Mouse (Mus musculus) left cerebral cortex, adult 18-20 months (tissue): ENCODE data around the gene Cald1. TPM values are rescaled to one million over a fixed set of nuclear protein-coding genes. Genes with fewer than 3 reads are reported as not detected.

Experiments used
- DNase-seq, 2 experiments: peaks; one replicate each; pipeline ENCODE4 v3.0.0; 2021 to 2022; ENCODE audit warnings: low spot score in 2 of 2, mixed read lengths in 1 of 2
- total RNA-seq, 2 experiments: library from RNA; stranded (reverse); gene quantifications; 2 replicates each; pipeline ENCODE4 v1.2.3; 2021

Cald1 gene
- total RNA-seq, 2 experiments from 2014 or later: 22.1 to 24.6 TPM

DNA sequence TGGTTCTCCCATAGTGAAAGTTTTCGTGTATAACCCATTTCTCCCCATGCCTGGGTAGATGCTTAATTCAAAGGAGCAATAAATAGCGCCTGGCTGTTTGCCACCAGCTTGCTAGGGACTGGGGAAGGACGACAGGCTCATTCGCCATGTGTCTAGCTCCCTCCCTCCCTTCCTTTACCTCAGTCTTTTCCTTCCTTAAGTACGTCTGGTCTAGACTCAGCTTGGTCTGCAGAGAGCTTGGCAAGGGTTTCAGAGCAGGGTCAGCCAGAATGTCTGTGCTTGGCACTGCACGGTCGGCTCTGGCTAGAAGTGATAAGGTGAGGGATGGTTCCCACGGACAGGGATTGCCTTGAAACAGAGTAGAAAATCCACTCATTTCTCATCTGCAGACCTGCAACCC lies 62.4 kb downstream of the Cald1 start:
- no peak for DNase-seq

DNA sequence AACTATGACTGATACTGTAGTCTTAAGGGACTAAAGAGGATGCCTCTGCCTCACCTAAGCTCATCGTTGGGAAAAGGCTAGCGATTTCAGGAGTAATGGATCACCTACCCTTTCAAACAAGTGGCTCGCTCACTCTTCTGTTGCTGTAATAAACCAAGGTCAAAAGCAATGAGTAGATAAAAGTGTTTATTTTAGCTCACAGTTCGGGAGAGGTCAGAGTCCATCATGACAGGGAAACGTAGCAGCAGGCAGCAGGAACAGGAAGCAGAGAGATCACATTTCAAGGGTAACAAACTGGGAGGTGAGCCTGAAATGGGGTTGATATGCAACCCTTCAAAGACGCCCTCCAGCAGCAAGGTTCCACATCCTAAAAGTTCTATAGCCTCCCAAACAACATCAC lies 64.3 kb downstream of the Cald1 start:
- no peak for DNase-seq

DNA sequence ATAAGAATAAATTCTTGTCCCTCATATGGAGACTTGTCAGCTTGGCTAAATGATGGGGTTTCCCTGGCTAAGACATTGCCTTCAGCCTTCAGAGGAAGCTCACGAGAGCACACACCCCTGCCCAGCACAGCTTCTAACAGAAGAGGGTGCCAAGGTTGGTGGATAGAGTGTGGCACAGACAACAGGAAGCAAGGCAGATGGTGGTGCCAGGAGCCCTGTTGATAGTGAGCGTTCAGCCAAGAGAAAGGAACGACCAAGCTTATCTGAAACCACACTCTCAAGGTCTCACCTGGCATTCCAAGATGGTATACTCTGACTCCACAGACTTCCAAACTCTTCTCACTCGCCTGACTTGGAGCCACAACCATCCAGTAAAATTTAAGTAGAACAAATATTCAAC lies 66.0 kb downstream of the Cald1 start:
- no peak for DNase-seq

DNA sequence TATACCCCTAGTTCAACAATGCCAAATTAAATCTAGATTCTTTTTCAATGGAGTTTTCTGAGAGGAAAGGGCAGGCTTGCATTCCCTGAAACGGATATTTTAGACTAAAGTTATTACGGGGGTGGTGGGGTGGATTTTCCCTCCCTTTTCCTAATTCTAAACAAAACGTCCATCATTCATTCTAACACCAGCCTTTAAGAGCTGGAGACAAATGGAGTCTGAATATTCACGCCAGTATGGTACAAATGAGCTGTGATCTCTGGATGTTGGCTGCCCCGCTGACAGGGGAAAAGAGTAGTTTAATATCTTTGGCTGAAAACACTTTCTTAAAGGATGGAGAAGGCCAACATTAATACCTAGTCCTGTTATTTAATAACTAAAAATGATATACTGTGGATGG lies 66.4 kb downstream of the Cald1 start:
- DNase-seq: no peak

DNA sequence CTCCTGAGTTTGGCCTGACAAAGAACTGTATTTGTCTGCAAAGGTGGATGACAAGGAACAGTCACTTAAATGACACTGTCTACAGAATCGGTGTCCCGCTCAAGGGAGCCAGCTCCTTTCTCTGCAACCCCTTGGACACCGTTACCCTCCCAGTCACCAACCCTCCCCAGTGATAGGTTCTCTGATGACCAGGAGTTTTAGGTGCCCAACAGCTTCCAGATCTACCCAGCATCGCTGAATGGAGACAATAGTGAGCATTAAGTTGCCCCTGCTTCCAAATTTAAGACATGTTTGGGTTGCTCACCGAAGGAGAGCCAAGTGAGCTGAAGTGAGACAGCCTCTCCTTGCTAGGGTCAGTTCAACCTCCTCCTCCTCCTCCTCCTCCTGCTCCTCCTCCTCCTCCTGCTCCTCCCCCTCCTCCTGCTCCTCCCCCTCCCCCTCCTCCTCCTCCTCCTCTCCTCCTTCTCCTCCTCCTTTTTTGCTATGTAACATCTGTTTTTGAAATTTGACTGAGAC lies 70.5 kb downstream of the Cald1 start:
- DNase-seq: no peak

DNA sequence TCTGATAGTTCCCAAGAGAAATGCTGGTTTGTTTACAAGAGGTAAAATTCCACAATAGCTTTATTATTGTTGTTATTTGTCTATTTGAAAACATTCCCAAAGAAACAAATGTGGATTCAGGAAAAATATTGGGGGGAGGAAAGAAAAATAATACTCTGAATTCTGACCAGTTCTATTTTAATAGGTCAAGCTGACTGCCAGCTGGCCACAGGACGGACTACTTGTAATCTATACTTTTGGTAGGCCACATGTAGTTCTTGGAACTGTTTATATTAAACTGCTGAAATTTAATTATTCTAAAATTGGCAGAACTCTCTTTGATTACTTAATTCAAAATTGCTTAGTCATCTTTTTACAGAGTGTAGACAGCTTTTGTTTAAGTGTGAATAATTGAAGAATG lies 73.1 kb downstream of the Cald1 start:
- DNase-seq: no peak

DNA sequence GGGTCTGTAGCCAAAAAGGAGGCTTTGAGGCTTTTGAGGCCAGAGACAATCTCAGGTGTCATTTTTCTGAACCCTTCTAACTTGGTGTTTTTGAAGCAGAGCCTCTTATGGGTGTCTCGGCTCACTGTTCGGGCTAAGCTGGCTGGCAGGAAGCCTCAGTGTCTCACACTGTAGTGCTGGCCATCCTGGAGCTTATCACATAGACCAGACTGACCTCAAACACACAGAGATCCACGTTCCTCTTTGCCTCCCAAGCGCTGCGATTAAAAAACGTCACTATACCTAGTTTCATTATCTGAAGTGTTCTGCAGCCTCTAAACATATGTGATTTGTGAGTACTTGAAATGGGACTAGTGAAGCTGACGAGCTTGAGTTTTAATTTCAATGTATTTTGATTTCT lies 76.1 kb downstream of the Cald1 start:
- DNase-seq: no peak

DNA sequence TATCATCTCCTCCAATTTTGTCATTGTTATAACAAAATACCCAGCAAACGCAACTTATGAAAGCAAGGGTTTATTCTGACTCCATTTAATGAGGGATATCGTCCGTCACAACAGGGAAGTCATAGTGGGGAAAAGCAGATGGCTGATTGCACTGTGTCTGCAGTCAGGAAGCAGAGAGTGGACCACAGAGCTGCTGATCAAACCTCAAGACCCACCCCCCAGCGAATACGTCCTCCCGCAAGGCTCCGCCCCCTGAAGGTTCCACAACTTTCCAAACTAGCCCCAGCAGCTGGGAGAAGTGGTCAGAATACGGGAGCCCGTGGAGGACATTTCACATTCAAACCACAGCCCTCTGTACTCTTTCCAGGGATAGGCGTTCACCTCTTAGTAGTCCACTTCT lies 76.6 kb downstream of the Cald1 start:
- no peak for DNase-seq

DNA sequence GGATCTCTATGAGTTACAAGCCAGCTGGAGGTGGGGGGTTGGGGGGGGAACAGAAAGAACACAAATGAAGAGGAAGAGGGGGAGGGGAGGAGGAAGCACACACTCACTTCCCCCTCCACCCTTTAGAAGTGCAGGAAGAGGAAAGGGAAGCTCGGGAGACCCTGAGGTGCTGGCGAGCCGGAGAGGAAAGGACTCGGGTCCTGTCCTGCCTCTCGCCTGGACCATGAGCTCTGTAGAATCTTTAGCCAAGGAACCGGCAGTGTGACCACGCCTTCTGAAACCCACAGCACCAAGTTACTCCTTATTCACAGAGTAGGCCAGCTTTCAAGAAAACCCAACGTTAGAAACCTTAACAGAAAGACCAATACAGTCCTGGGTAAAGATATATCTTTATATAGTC lies 83.8 kb downstream of the Cald1 start:
- DNase-seq: no peak

DNA sequence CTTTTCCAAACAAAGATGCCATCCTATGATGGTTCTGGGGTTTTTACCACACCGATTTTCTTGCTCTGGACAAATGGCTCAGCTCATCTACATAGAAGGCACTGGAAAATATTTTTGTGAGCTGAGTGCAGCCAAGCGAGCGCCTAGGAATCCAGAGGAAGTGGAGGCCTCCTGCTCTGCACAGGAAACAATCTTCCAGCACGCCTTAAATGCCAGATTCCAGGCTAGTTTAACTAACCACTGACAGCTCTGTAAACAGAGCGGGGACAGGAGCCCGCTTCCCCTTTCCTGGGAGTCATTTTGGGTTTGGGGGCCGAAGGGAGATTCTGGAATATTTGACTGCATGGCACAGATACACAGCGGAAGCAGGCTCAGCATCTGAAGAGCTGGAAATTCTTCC lies 86.6 kb downstream of the Cald1 start:
- no peak for DNase-seq

DNA sequence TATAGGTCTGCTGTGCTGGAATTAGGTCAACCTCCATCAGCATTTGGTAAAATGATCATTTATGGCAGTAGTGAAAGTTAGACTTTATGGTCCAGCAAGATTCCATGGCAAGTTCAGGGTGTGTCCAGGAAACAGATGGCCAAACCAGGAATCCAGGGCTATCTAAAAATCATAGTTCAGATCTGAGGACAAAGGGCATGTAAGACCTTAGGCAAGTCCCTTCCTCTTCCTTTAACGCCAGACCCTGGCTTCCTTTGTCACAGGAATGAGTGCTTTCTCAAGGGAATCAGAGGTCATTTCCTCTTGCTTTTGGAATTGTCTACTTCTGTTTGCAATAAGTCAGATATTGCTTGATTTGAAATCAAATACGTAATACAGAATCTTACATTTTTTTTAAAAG lies 90.7 kb downstream of the Cald1 start:
- DNase-seq: no peak

DNA sequence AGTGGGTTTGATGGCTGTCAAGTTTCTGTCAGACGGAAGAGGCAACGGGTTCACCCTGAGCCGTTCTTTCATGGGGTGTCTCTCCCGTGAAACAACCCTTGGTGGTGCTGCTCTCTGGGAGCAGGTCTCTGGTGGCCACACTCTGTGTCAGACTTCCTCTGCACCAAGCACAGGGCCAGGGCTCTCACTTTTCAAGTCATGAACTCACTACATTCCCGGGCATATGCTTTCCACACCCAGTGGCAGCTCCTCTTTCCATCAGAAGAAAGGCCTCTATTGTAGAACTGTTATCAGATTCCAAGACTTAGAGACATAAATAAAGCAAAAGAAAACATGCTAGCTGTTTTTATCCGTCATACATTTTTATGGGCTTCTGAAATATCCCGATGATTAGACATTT lies 93.1 kb downstream of the Cald1 start:
- DNase-seq: no peak

DNA sequence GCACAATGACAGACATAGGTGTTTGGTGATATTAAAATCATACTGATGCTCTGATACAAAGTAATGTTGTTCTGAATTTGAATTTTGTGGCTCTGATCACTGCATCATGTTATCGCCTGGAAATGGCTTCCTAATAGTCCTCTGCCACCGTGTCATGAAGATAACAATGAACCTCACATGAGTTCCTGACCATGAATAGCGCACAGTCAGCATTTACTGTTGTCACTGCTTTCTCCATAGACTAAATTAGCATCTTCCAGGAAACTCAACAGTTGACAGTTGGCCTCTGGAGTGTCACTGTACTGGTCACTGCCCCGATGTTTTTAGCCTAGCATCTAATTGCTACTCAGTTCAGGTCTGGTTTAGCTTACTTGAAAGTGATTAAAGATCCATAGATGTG lies 95.8 kb downstream of the Cald1 start:
- no peak for DNase-seq

DNA sequence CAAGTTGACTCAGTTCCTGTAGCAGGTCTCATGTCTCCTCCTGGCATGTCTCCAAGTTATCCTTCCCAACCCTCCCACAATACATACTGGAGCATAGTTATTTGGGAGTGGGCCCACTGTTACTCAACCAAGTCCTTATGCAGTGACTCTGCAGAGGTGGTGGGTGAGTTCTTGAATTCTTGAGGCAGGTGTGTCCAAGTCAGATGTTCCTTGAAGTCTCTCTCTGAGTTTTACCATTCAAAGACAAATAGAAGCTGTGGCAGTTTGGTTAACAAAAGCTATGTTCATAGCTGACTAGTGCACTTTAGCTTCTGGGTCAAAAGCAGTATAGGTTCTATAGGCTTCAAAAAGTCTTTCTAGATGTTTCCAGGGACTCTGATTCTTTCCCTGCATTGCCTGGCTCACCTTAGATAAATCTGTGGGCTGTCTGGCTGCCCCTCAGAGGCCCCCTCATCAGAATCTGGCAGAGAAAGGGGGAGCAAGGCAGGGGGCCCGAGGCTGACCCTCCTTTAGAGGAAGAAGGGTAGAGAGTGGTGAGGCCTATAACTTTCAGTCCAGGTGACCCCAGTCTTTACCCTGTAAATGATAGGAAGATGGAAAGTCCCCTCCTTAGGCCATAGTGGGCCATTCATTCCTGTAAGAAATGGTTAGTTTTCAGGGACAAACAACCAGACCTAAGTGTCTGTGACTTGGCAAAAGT lies 105.3 kb downstream of the Cald1 start:
- no peak for DNase-seq

DNA sequence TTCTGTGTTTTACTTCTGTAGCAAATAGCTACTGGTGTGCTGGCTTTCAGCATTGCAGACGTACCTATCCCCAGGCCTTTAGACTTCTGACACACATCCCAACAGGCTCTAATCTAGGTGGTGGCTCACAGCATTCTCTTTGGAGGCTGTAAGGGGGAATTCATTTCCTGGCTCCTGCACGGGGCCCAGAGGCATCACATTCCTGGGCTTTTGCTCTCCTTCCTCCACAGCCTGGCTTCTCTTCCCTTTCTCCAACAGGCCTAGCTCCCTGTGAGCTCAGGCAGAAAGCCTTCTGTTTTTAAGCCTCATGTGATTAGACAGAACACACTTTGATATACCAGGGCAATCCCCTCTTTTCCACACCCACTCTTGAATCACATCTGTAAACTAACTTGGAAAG lies 109.2 kb downstream of the Cald1 start:
- DNase-seq: no peak

DNA sequence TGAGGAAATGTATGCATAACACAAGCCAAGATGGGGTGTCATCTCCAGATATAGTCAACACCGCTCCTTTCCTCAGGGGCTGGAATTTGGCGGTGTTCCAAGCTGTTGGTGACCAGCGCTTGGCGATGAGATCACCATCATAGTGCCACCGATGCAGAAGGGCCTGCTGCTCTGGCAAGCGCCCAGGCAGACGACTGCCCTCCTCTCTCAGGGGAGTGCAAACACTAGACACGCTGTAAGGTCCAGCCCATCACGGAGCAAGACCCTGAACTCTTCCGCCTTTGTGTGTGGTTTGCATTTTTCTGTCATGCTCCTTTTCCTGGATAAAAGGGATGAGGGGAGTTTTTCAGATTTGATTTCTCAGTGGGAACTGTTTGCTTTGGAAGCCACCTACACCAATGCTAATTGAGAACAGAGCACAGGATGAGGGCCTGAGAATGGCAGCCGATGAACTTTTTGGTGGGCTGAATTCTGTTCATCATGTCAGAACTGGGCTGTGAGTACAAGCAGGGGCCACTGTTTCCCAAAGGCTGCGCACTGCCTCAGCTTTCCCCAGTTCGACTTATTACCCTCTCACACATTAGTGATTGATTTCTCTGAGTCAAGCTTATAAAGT lies 110.5 kb downstream of the Cald1 start:
- peak; percentile 12 to 25 for DNase-seq

DNA sequence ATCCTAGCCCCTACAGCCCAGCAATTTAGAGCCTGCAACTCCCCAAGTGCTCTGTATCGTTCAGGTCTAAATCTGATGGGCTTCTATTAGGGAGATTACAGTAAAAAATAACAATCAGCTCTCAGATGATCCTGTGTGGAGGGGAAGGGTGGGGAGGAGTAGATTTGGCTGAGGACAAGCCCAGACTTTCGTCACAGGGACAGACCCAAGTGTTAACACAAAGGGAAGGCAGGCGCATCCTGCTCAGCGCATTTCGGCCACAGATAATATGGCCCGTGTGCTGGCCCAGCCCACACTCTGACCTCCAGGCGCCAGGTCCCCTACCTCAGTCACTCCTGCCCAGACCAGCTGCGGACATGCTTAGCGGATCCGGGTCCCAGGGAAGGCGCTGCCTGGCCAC lies 111.0 kb downstream of the Cald1 start:
- DNase-seq: peak; percentile 8 to 9

DNA sequence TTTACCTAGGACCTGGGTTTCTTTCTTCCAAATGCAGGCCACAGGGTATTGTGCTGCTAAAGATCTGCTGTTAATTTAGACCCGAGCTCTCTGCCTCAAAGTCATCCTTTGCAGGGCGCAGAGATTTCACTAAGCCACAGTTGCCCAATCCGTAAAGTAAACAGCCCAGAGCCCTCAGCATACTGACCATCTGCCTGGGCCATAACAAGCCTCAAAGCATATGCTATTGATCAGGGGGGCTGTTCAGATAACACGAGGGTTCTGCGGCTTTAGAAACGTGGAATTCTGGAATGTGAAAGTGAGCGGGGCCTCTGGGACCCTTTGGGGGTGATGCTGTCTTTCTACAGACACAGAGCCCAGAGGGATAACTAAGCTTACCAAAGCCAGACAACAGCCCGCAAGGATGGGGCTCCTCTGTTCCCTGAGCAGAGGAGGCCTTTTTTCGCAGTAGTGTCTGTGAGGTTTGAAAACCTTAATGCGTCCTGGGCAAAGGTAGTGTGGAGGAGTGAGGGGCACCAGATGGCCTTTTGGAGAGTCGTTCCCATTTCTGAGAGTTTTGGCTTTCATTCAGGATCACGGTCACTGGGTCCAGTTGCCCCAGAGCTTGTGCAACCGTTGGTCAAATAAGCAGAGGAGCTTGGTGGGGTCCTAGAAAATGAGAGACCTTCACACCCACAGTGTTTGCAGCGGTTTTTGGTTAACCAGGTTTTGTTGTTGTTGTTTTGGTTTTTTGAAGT lies 111.8 kb downstream of the Cald1 start:
- no peak for DNase-seq

DNA sequence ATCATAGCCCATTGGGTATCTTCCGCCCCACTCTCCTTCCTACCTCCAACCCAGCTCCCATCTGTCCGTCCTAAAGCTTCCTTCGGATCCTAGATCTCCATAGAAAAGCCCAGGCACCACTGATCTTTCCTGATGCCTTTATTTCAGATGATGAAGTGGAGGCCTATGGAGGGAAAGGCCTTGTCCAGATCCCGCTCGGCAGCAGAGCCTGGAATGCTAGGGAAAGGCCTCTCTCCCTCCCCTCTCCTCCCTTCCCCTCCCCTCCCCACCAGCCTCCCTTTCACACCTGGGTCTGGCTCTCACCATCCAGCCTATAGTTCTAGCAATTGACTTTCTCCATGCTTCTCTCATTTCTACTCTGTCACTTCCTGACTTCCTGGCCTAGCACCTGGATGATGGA lies 112.5 kb downstream of the Cald1 start:
- no peak for DNase-seq

DNA sequence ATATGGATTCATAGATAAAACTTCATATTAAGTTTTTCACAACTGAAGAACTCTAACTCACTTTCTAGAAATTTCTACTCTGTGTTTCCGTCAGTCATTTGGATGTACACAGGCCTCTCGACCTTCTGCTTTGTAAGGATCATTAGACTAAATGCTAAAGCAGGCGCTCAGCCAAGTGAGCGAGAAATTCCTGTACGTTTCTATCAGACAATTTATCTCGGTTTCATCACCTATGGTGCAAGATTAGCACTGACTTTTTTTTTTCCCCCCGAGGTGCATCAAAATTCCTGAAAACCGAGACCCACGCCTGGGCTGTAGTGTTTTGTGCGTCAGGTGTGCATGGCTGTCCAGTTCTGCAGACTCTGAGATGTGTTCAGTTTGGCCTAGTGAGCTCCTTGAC lies 113.3 kb downstream of the Cald1 start:
- no peak for DNase-seq

DNA sequence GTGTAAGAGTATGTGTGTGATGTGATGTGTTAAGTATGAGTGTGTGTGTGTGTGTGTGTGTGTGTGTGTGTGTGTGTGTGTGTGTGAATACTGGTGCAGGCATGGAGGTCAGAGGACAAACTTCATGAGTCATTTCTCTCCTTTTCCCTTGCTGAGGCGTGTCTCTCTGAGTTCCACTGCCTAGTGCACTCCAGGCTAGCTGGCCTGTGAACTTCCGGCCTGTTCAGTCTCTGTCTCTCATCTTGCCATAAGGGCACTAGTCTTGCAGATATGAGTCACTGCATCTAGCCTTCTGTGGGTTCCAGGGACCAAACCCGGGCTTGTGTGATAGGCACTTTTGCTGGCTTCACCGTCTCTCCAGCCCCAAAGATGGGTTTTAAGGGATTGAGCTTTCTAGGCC lies 114.9 kb downstream of the Cald1 start:
- DNase-seq: no peak

DNA sequence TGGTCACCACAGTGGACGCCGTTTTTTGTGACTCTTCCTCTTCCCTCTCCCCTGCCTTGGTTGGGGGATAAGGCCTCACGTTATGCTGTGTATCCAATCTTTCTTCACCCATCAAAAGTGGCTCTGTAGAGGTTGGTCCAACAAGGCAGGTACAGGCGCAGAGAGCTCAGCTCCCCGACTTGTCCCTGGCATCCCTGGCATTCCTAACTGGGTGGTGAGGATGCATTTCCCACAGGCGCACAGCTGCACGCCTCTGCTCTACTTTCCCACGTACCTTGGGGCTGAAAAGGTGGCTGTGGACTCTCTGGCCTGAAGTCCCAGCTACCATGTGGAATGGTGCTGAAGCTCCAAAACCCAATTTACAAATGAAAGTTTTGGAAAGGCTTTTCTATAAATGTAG lies 115.5 kb downstream of the Cald1 start:
- DNase-seq: no peak
